Mouse (Mus musculus): ENCODE data around the gene Stard9. TPM values are rescaled to one million over a fixed set of nuclear protein-coding genes. Genes with fewer than 3 reads are reported as not detected.
A peak's percentile ranks its signal among the peaks of the same experiment; 100 is the strongest.

Stard9 gene
- total and polyA plus RNA-seq, 3 experiments = 0.50 to 1.1 TPM; not detected in 1

DNA sequence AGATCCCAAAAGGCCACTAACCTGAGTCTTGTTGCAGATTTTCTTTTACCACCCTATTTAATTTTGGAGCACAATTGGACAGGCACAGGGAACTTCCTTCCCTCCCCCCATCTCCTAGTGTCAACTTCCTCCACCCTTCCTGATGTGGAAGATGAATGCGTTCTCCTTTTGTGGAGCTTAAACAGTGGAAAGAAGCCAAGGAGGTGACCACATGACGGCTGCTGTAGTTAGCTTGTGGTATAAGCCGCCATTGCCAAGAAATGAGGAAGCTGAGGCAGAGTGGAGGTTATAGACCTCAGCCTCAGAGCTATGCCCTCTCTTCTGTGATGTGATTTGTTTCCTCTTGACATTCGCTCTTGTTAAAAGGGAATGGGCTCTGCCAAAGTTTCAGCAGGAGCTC is 3.0 kb downstream of the Stard9 start:
- H3K9me3 ChIP-seq (replicated peaks; ENCODE audit: insufficient read depth, low read length) = no peaks in the 10 kb centered on the region
- H3K79me2 ChIP-seq (ENCODE audit: control insufficient read depth, insufficient read depth, low read length, poor library complexity) = no peaks in the 10 kb centered on the region
- peak; percentile 95 for DNase-seq (ENCODE audit: low read depth, low spot score)
- no peak overlapping the region for H3K4me3 ChIP-seq (ENCODE audit: control insufficient read depth in 1 of 2, insufficient read depth in 1 of 2, low read depth in 2 of 2, low read length in 2 of 2)
- peaks cover 0 to 30% of the 10 kb centered on the region in 2 experiments for H3K4me1 ChIP-seq (ENCODE audit: control insufficient read depth in 1 of 2, insufficient read depth in 2 of 2, low read length in 2 of 2)
- H3K9ac ChIP-seq (ENCODE audit: control insufficient read depth, low read depth, low read length, poor library complexity, severe bottlenecking) = no peak overlapping the region
- TF ChIP-seq EP300 (IDR thresholded peaks at IDR 0.05; ENCODE audit: low read depth in 1 of 2, low read length in 2 of 2) = peak; percentile 27 to 34; a peak in 2 of 4 replicates
- no peak for TF ChIP-seq ZMIZ1 (IDR thresholded peaks at IDR 0.05; ENCODE audit: low read depth, low read length)
- no peak for TF ChIP-seq HCFC1 (IDR thresholded peaks at IDR 0.05; ENCODE audit: low read depth, low read length)
- TF ChIP-seq TCF12 (IDR thresholded peaks at IDR 0.05; ENCODE audit: low read depth, low read length) = peak; percentile 61
- TF ChIP-seq TAL1 (IDR thresholded peaks at IDR 0.05; ENCODE audit: low read length) = no peak
- TF ChIP-seq RCOR1 (IDR thresholded peaks at IDR 0.05; ENCODE audit: low read depth, low read length) = peak; percentile 90
- TF ChIP-seq MAX (IDR thresholded peaks at IDR 0.05; ENCODE audit: low read length) = 0 out of 2 replicates have a peak, but pooled peaks have one; percentile 16
- TF ChIP-seq USF1 (IDR thresholded peaks at IDR 0.05; ENCODE audit: low read depth, low read length) = peak; percentile 85
- TF ChIP-seq ZC3H11A (IDR thresholded peaks at IDR 0.05; ENCODE audit: low read depth, low read length) = no peak
- TF ChIP-seq ELF1 (IDR thresholded peaks at IDR 0.05; ENCODE audit: low read depth, low read length) = 0 out of 2 replicates have a peak, but pooled peaks have one; percentile 37
- TF ChIP-seq ETS1 (IDR thresholded peaks at IDR 0.05; ENCODE audit: low read depth, low read length) = peak; percentile 93
- TF ChIP-seq SIN3A (IDR thresholded peaks at IDR 0.05; ENCODE audit: low read length) = peak; percentile 40; the same call in 1 of the 2 replicates
- peak; percentile 73; the same call in 1 of the 2 replicates for TF ChIP-seq MYC (IDR thresholded peaks at IDR 0.05; ENCODE audit: low read depth, low read length)
- peaks cover 0 to 28% of the 10 kb centered on the region in 2 experiments; a peak in 2 of 4 replicates for H3K36me3 ChIP-seq (ENCODE audit: control insufficient read depth in 1 of 2, insufficient read depth in 2 of 2, low read length in 2 of 2)
- no peaks in the 10 kb centered on the region for H3K27me3 ChIP-seq (ENCODE audit: control insufficient read depth in 1 of 2, insufficient read depth in 2 of 2, low read length in 2 of 2)
- H3K27ac ChIP-seq (ENCODE audit: control insufficient read depth, low read depth, low read length) = peak overlapping the region; percentile 35

DNA sequence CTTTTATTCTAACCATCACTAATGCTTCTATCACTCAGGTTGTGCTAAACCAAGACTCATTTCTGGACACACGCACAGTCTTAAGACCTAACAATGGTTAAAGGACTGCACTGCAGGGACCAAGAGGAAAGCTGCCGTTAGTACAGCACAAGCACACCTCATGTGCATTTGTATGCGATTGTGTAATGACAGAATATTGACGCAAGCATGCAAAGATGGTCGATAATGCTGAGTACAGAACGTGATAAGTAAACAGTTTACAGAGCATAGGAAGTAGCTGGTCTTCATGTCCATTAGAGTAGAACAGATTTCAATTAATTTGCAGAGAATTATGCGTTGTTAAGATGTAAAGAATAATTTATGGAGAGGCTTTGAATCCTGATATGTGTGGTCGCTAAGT is 11.9 kb downstream of the Stard9 start:
- no peaks in the 10 kb centered on the region for H3K79me2 ChIP-seq (ENCODE audit: control insufficient read depth, insufficient read depth, low read length, poor library complexity)
- H3K4me1 ChIP-seq (ENCODE audit: control insufficient read depth in 1 of 2, insufficient read depth in 2 of 2, low read length in 2 of 2) = no peaks in the 10 kb centered on the region
- TF ChIP-seq MAZ (IDR thresholded peaks at IDR 0.05; ENCODE audit: low read depth, low read length) (no peak), MAX (IDR thresholded peaks at IDR 0.05; ENCODE audit: low read length) (no peak), ZC3H11A (IDR thresholded peaks at IDR 0.05; ENCODE audit: low read depth, low read length) (no peak), SIN3A (IDR thresholded peaks at IDR 0.05; ENCODE audit: low read length) (no peak), SMC3 (IDR thresholded peaks at IDR 0.05; ENCODE audit: low read depth, low read length) (no peak), USF1 (IDR thresholded peaks at IDR 0.05; ENCODE audit: low read depth, low read length) (no peak), ZKSCAN1 (IDR thresholded peaks at IDR 0.05; ENCODE audit: low read depth, low read length) (no peak), ELF1 (IDR thresholded peaks at IDR 0.05; ENCODE audit: low read depth, low read length) (no peak), NRF1 (IDR thresholded peaks at IDR 0.05; ENCODE audit: insufficient read depth, low read depth, low read length, poor library complexity, severe bottlenecking) (no peak), E2F4 (IDR thresholded peaks at IDR 0.05; ENCODE audit: borderline replicate concordance, low read depth, low read length) (no peak), ZMIZ1 (IDR thresholded peaks at IDR 0.05; ENCODE audit: low read depth, low read length) (no peak), JUND (IDR thresholded peaks at IDR 0.05; ENCODE audit: low read depth, low read length) (no peak), KAT2A (conservative IDR thresholded peaks at IDR 0.05; ENCODE audit: low read depth, low read length) (no peak), CHD1 (IDR thresholded peaks at IDR 0.05; ENCODE audit: low read depth, low read length) (no peak), USF2 (IDR thresholded peaks at IDR 0.05; ENCODE audit: borderline replicate concordance in 1 of 2, insufficient read depth in 1 of 2, low read depth in 1 of 2, low read length in 2 of 2) (no peak), POLR2A (IDR thresholded peaks at IDR 0.05; ENCODE audit: control insufficient read depth in 1 of 2, insufficient read depth in 1 of 2, low read depth in 1 of 2, low read length in 2 of 2, poor library complexity in 1 of 2) (no peak), NELFE (IDR thresholded peaks at IDR 0.05; ENCODE audit: low read depth, low read length) (no peak), ETS1 (IDR thresholded peaks at IDR 0.05; ENCODE audit: low read depth, low read length) (no peak), RCOR1 (IDR thresholded peaks at IDR 0.05; ENCODE audit: low read depth, low read length) (no peak)
- H3K27ac ChIP-seq (ENCODE audit: control insufficient read depth, low read depth, low read length) = no peak overlapping the region
- DNase-seq (ENCODE audit: low read depth, low spot score) = no peak
- no peaks in the 10 kb centered on the region; a peak in 1 of 4 replicates for H3K27me3 ChIP-seq (ENCODE audit: control insufficient read depth in 1 of 2, insufficient read depth in 2 of 2, low read length in 2 of 2)
- H3K9me3 ChIP-seq (replicated peaks; ENCODE audit: insufficient read depth, low read length) = no peaks in the 10 kb centered on the region
- H3K36me3 ChIP-seq (ENCODE audit: control insufficient read depth in 1 of 2, insufficient read depth in 2 of 2, low read length in 2 of 2) = no peaks in the 10 kb centered on the region
- no peak overlapping the region for H3K9ac ChIP-seq (ENCODE audit: control insufficient read depth, low read depth, low read length, poor library complexity, severe bottlenecking)
- no peak overlapping the region for H3K4me3 ChIP-seq (ENCODE audit: control insufficient read depth in 1 of 2, insufficient read depth in 1 of 2, low read depth in 2 of 2, low read length in 2 of 2)
